Mouse (Mus musculus) hindbrain, postnatal 0 days (tissue): ENCODE measurements around the gene Fkbp1b. TPM values are rescaled to one million over a fixed set of nuclear protein-coding genes. Genes with fewer than 3 reads are reported as not detected.

Experiments used
- ATAC-seq: fragments of 200-750 bp; cut with Nextera tagmentation; 2 replicates; pipeline ENCODE4 v1.8.0; 2017; ENCODE audit warnings: mild to moderate bottlenecking, moderate TSS enrichment, moderate library complexity
- DNase-seq: peaks from one replicate; pipeline ENCODE4 v3.0.0-alpha.2; 2015; ENCODE audit warnings: low spot score
- H3K27ac ChIP-seq: fragments of 300-500 bp; sonication (generic); 2 replicates; pipeline ENCODE4 v1.5.1; 2014; ENCODE audit warnings: mild to moderate bottlenecking
- H3K27me3 ChIP-seq: fragments of 300-500 bp; sonication (generic); 2 replicates; pipeline ENCODE4 v1.6.1; 2014; ENCODE audit warnings: low read length, mixed read lengths; ENCODE audit not compliant: insufficient read depth
- H3K36me3 ChIP-seq: fragments of 300-500 bp; sonication (generic); 2 replicates; pipeline ENCODE4 v1.6.1; 2014; ENCODE audit warnings: low read length, mixed read lengths; ENCODE audit not compliant: insufficient read depth
- H3K4me1 ChIP-seq: fragments of 300-500 bp; sonication (generic); 2 replicates; pipeline ENCODE4 v1.6.1; 2014; ENCODE audit warnings: antibody characterized with exemption, low read length, mixed read lengths; ENCODE audit not compliant: insufficient read depth
- H3K4me2 ChIP-seq: fragments of 300-500 bp; sonication (generic); 2 replicates; pipeline ENCODE4 v1.6.1; 2014; ENCODE audit warnings: low read depth, mild to moderate bottlenecking, low read length, moderate library complexity, mixed read lengths
- H3K4me3 ChIP-seq: fragments of 300-500 bp; sonication (generic); 2 replicates; pipeline ENCODE4 v1.5.1; 2014; ENCODE audit warnings: low read length
- H3K9ac ChIP-seq: fragments of 300-500 bp; sonication (generic); replicated peaks from 2 replicates; pipeline ENCODE4 v1.6.1; 2014; ENCODE audit warnings: mild to moderate bottlenecking, low read length, moderate library complexity, mixed read lengths
- H3K9me3 ChIP-seq: fragments of 300-500 bp; sonication (generic); 2 replicates; pipeline ENCODE4 v1.6.1; 2016; ENCODE audit warnings: low read length, mixed read lengths
- CTCF ChIP-seq: IDR thresholded peaks from 2 replicates; pipeline ENCODE4 v1.5.1; 2016; ENCODE audit warnings: antibody characterized with exemption, control low read depth, low read depth
- WGBS: fragments of 180-500 bp; shearing (Covaris S2); extraction: QIAGEN DNeasy Blood & Tissue Kit; methylation state at CpG from one replicate; pipeline ENCODE4 v1.1.7; 2014; 5-methylcytosine and 5-hydroxymethylcytosine counted together
- polyA plus RNA-seq: library from polyadenylated mRNA; unstranded; fragments of >200 nt; fragmentation: Nextera tagmentation; extraction: Ambion mirVana; gene quantifications from 2 replicates; pipeline ENCODE4 v1.2.1, GENCODE M21; 2015
- total RNA-seq: library from RNA; depleted of rRNA; stranded (reverse); fragments of >200 nt; gene quantifications from 2 replicates; pipeline ENCODE4 v1.2.3, GENCODE M21; 2014

Fkbp1b gene
- total and polyA plus RNA-seq, 2 experiments from 2014 or later = 77.4 to 103 TPM

- peak; percentile 43; the same call in 1 of the 2 replicates for TF ChIP-seq CTCF
- Histone ChIP-seq H3K4me2 (no peak overlapping the region), H3K27ac (no peak overlapping the region), H3K9me3 (no peaks in the 10 kb centered on the region), H3K36me3 (0 out of 2 replicates have a peak, but pooled peaks cover 3% of the 10 kb centered on the region), H3K4me1 (no peaks in the 10 kb centered on the region), H3K27me3 (no peaks in the 10 kb centered on the region), H3K9ac (no peak overlapping the region), H3K4me3 (no peak overlapping the region)
- no peak for ATAC-seq
- WGBS = 99% methylated on average over 5 of the region's 5 CpGs
- DNase-seq = no peak
These were observed 14.8 kb upstream of the Fkbp1b start for GRCm38 (mm10) chr12:4856160-4856559.

GRCm38 (mm10) chr12:4843741-4844140, 2.4 kb upstream of the Fkbp1b start:
- Histone ChIP-seq H3K9ac (peak overlapping the region; percentile 45; the same call in 1 of the 2 replicates), H3K4me1 (peaks cover 3% of the 10 kb centered on the region; the same call in 1 of the 2 replicates), H3K9me3 (no peaks in the 10 kb centered on the region), H3K36me3 (no peaks in the 10 kb centered on the region), H3K4me2 (peak overlapping the region; percentile 67), H3K4me3 (peak overlapping the region; percentile 73), H3K27me3 (no peaks in the 10 kb centered on the region), H3K27ac (no peak overlapping the region)
- DNase-seq (peak; percentile 58), ATAC-seq (peak; percentile 13; the same call in 1 of the 2 replicates)
- WGBS = under 1% methylated on average over 12 of the region's 12 CpGs
- no peak for TF ChIP-seq CTCF

GRCm38 (mm10) chr12:4842890-4843597, 1.7 kb upstream of the Fkbp1b start, which contains the start of gene Wdcp:
Gene Wdcp, plus strand, starts transcription at chr12:4843303.
- peak; percentile 92 for ATAC-seq
- WGBS = under 1% methylated on average over 30 of the region's 30 CpGs
- Histone ChIP-seq H3K9ac (peak within 1 kb of the TSS; percentile 45; the same call in 1 of the 2 replicates), H3K36me3 (no peaks in the 10 kb centered on the region), H3K4me3 (peak within 1 kb of the TSS; percentile 73), H3K4me1 (peaks cover 3% of the 10 kb centered on the region; the same call in 1 of the 2 replicates), H3K4me2 (peak within 1 kb of the TSS; percentile 95), H3K27ac (no peak within 1 kb of the TSS), H3K27me3 (no peaks in the 10 kb centered on the region), H3K9me3 (no peaks in the 10 kb centered on the region)
- no peak for TF ChIP-seq CTCF
- DNase-seq = peak; percentile 96

- 92% methylated on average over 8 of the region's 8 CpGs for WGBS
- H3K27me3 ChIP-seq = no peaks in the 10 kb centered on the region
- no peaks in the 10 kb centered on the region for H3K9me3 ChIP-seq
- H3K4me1 ChIP-seq = peaks cover 3% of the 10 kb centered on the region; the same call in 1 of the 2 replicates
- DNase-seq (no peak), ATAC-seq (no peak)
- no peak for TF ChIP-seq CTCF
- no peak overlapping the region for H3K4me3 ChIP-seq
- no peak overlapping the region for H3K9ac ChIP-seq
- peaks cover 6% of the 10 kb centered on the region; the same call in 1 of the 2 replicates for H3K36me3 ChIP-seq
- no peak overlapping the region for H3K27ac ChIP-seq
- peak overlapping the region; percentile 95; the same call in 1 of the 2 replicates for H3K4me2 ChIP-seq
These were observed 1.1 kb upstream of the Fkbp1b start for GRCm38 (mm10) chr12:4842456-4842855.

GRCm38 (mm10) chr12:4840741-4841140, 650 bp downstream of the Fkbp1b start:
- no peak for TF ChIP-seq CTCF
- peaks cover 6% of the 10 kb centered on the region; the same call in 1 of the 2 replicates for H3K36me3 ChIP-seq
- ATAC-seq = peak; percentile 13; the same call in 1 of the 2 replicates
- H3K4me3 ChIP-seq = peak overlapping the region; percentile 87
- peak overlapping the region; percentile 95 for H3K4me2 ChIP-seq
- 2% methylated on average over 11 of the region's 11 CpGs for whole genome bisulfite sequencing
- no peaks in the 10 kb centered on the region for H3K27me3 ChIP-seq
- H3K9ac ChIP-seq = peak overlapping the region; percentile 78
- DNase-seq = no peak
- H3K27ac ChIP-seq = no peak overlapping the region
- H3K9me3 ChIP-seq = no peaks in the 10 kb centered on the region
- peaks cover 3% of the 10 kb centered on the region; the same call in 1 of the 2 replicates for H3K4me1 ChIP-seq

GRCm38 (mm10) chr12:4840010-4840409, 1.4 kb downstream of the Fkbp1b start:
- no peaks in the 10 kb centered on the region for H3K9me3 ChIP-seq
- no peak overlapping the region for H3K9ac ChIP-seq
- H3K27ac ChIP-seq = no peak overlapping the region
- TF ChIP-seq CTCF = no peak
- H3K4me1 ChIP-seq = peaks cover 3% of the 10 kb centered on the region; the same call in 1 of the 2 replicates
- DNase-seq (no peak), ATAC-seq (no peak)
- peak overlapping the region; percentile 95 for H3K4me2 ChIP-seq
- peaks cover 6% of the 10 kb centered on the region; the same call in 1 of the 2 replicates for H3K36me3 ChIP-seq
- WGBS = 66% methylated on average over 6 of the region's 6 CpGs
- no peak overlapping the region; the same call in 1 of the 2 replicates for H3K4me3 ChIP-seq
- H3K27me3 ChIP-seq = no peaks in the 10 kb centered on the region
